Mouse (Mus musculus) layer of hippocampus, adult 2 months (tissue): ENCODE results near the gene Akap10. TPM values are rescaled to one million over a fixed set of nuclear protein-coding genes. Genes with fewer than 3 reads are reported as not detected.
A peak's percentile ranks its signal among the peaks of the same experiment; 100 is the strongest.

Source experiments
- DNase-seq, 2 experiments: peaks; one replicate each; pipeline ENCODE4 v3.0.0; 2022; ENCODE audit warnings: low spot score in 2 of 2
- H3K27ac ChIP-seq: fragments of 200-600 bp; 2 replicates; pipeline ENCODE4 v1.8.1; 2022
- H3K4me3 ChIP-seq: fragments of 200-600 bp; 2 replicates; pipeline ENCODE4 v1.8.1; 2022; ENCODE audit warnings: mild to moderate bottlenecking
- CTCF ChIP-seq: fragments of 200-600 bp; conservative IDR thresholded peaks from 2 replicates; pipeline ENCODE4 v1.8.1; 2022; ENCODE audit warnings: antibody characterized with exemption, mild to moderate bottlenecking, moderate library complexity
- total RNA-seq, 2 experiments: library from RNA; stranded (reverse); gene quantifications; 2 replicates each; pipeline ENCODE4 v1.2.3; 2021

Gene Akap10
- total RNA-seq, 2 experiments from 2014 or later = 32.7 to 37.0 TPM

- Histone ChIP-seq H3K4me3 (peak within 1 kb of the TSS; percentile 75), H3K27ac (peak within 1 kb of the TSS; percentile 95)
- peak; percentile 92 to 97 for DNase-seq
- TF ChIP-seq CTCF = peak; percentile 93
Measured at GRCm38 (mm10) chr11:61956572-61957295, 26.7 kb upstream of the Akap10 start, which contains the start of gene Specc1. Specc1 (plus strand) TSS chr11:61956763.

GRCm38 (mm10) chr11:61955951-61956350, 25.9 kb upstream of the Akap10 start:
- TF ChIP-seq CTCF = no peak
- H3K4me3 ChIP-seq = no peak overlapping the region
- no peak for DNase-seq

DNA sequence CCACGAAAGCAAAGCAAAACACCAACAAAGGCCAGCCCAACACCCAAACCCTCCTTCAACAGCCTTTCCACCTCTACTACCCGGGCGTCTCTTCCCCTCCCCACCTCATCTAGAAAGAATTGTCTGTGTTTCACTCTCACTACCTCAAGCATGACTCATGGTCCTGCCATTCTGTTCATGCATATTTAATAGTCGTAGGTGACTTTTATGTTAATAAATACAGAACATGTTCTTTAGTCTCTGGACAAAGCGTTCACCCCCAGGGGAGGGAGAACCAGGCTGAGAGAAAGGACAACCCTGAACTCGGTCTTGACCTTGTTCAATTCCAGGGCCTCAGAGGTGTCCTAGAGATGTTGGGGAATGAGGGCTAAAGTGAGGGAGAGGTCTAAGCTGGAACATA, 25.1 kb upstream of the Akap10 start:
- DNase-seq = no peak
- no peak overlapping the region for H3K4me3 ChIP-seq
- TF ChIP-seq CTCF = no peak
- H3K27ac ChIP-seq = no peak overlapping the region

More at GRCm38 (mm10) chr11:61955951-61956350, 25.9 kb upstream of the Akap10 start:
- no peak overlapping the region for H3K27ac ChIP-seq

GRCm38 (mm10) chr11:61950632-61951031, 20.6 kb upstream of the Akap10 start:
- TF ChIP-seq CTCF = peak; percentile 98

GRCm38 (mm10) chr11:61949315-61949714, 19.3 kb upstream of the Akap10 start:
- H3K4me3 ChIP-seq = no peak overlapping the region
- H3K27ac ChIP-seq = peak overlapping the region; percentile 61
- DNase-seq = peak; percentile 37 to 74
- peak; percentile 71 for TF ChIP-seq CTCF

More at GRCm38 (mm10) chr11:61950632-61951031, 20.6 kb upstream of the Akap10 start:
- peak; percentile 80 to 92 for DNase-seq
- no peak overlapping the region for H3K27ac ChIP-seq
- no peak overlapping the region for H3K4me3 ChIP-seq

- no peak overlapping the region for H3K27ac ChIP-seq
- no peak for DNase-seq
- no peak overlapping the region for H3K4me3 ChIP-seq
- TF ChIP-seq CTCF = no peak
Measured at GRCm38 (mm10) chr11:61946608-61947007, 16.6 kb upstream of the Akap10 start.

GRCm38 (mm10) chr11:61944417-61944816, 14.4 kb upstream of the Akap10 start:
- Histone ChIP-seq H3K27ac (no peak overlapping the region), H3K4me3 (no peak overlapping the region)
- no peak for TF ChIP-seq CTCF
- no peak for DNase-seq

GRCm38 (mm10) chr11:61942903-61943302, 12.9 kb upstream of the Akap10 start:
- no peak overlapping the region for H3K4me3 ChIP-seq
- H3K27ac ChIP-seq = no peak overlapping the region
- no peak for DNase-seq
- no peak for TF ChIP-seq CTCF

- no peak overlapping the region for H3K4me3 ChIP-seq
- DNase-seq = no peak
- no peak overlapping the region for H3K27ac ChIP-seq
- no peak for TF ChIP-seq CTCF
Measured at GRCm38 (mm10) chr11:61937761-61938160, 7.7 kb upstream of the Akap10 start.

- TF ChIP-seq CTCF = no peak; the same call in 1 of the 2 replicates
- H3K4me3 ChIP-seq = peak overlapping the region; percentile 97
- H3K27ac ChIP-seq = peak overlapping the region; percentile 100
- DNase-seq = no peak
Measured at GRCm38 (mm10) chr11:61930640-61931586, 861 bp upstream of the Akap10 start.

GRCm38 (mm10) chr11:61929323-61930097, 542 bp downstream of the Akap10 start:
- no peak for TF ChIP-seq CTCF
- H3K27ac ChIP-seq = peak overlapping the region; percentile 100
- DNase-seq = no peak
- peak overlapping the region; percentile 97 for H3K4me3 ChIP-seq

DNA sequence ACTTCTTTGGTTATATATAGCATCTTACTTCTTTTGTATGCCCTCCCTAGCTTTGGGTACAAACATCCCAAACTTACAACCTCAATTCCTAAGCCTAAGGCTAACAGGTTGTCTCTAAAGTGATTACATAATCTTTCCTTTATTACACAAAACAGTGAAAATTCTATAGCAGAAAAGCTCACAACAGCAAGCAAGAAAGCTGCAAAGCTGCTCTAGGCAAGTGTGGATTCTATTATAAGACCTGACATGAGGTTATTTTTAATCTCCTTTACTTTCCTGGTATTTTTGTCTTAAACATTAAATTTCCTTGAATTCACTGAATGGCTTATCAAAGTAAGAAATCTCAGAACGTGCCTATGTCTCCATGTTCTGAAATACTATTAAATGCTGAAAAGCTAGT, 6.7 kb downstream of the Akap10 start:
- Histone ChIP-seq H3K27ac (peak overlapping the region; percentile 8; the same call in 1 of the 2 replicates), H3K4me3 (no peak overlapping the region)
- no peak for TF ChIP-seq CTCF
- DNase-seq = no peak
